Mouse (Mus musculus) lung, embryonic 15.5 days (tissue): ENCODE measurements around the gene Zpbp2. TPM values are rescaled to one million over a fixed set of nuclear protein-coding genes. Genes with fewer than 3 reads are reported as not detected.

Experiments
- ATAC-seq: fragments of 200-750 bp; cut with Nextera tagmentation; 2 replicates; pipeline ENCODE4 v1.8.0; 2017; ENCODE audit warnings: moderate number of reproducible peaks, borderline replicate concordance; ENCODE audit not compliant: low FRiP score, low TSS enrichment; ENCODE audit errors: extremely low read depth
- H3K27ac ChIP-seq: fragments of 300-500 bp; sonication (generic); 2 replicates; pipeline ENCODE4 v1.5.1; 2015; ENCODE audit warnings: moderate library complexity, mild to moderate bottlenecking, inconsistent platforms
- H3K27me3 ChIP-seq: fragments of 300-500 bp; sonication (generic); 2 replicates; pipeline ENCODE4 v1.6.1; 2015; ENCODE audit warnings: inconsistent platforms
- H3K36me3 ChIP-seq: fragments of 300-500 bp; sonication (generic); 2 replicates; pipeline ENCODE4 v1.6.1; 2015; ENCODE audit warnings: inconsistent platforms
- H3K4me1 ChIP-seq: fragments of 300-500 bp; sonication (generic); 2 replicates; pipeline ENCODE4 v1.6.1; 2015; ENCODE audit warnings: inconsistent platforms
- H3K4me2 ChIP-seq: fragments of 300-500 bp; sonication (generic); 2 replicates; pipeline ENCODE4 v1.6.1; 2015; ENCODE audit warnings: inconsistent platforms, mild to moderate bottlenecking, moderate library complexity
- H3K4me3 ChIP-seq: fragments of 300-500 bp; sonication (generic); 2 replicates; pipeline ENCODE4 v1.5.1; 2015; ENCODE audit warnings: mild to moderate bottlenecking, inconsistent platforms
- H3K9ac ChIP-seq: fragments of 300-500 bp; sonication (generic); 2 replicates; pipeline ENCODE4 v1.6.1; 2015; ENCODE audit warnings: inconsistent platforms
- H3K9me3 ChIP-seq: fragments of 300-500 bp; sonication (generic); 2 replicates; pipeline ENCODE4 v1.6.1; 2016; ENCODE audit warnings: inconsistent platforms
- WGBS: fragments of 180-500 bp; shearing (Covaris S2); methylation state at CpG from one replicate; pipeline ENCODE4 v1.1.7; 2015; 5-methylcytosine and 5-hydroxymethylcytosine counted together
- polyA plus RNA-seq: library from polyadenylated mRNA; unstranded; fragments of >200 nt; fragmentation: Nextera tagmentation; extraction: Ambion mirVana; gene quantifications from 2 replicates; pipeline ENCODE4 v1.2.1, GENCODE M21; 2015

Gene Zpbp2
- 0.14 TPM in 1 of 2 replicates, not detected in the other for polyA plus RNA-seq

DNA sequence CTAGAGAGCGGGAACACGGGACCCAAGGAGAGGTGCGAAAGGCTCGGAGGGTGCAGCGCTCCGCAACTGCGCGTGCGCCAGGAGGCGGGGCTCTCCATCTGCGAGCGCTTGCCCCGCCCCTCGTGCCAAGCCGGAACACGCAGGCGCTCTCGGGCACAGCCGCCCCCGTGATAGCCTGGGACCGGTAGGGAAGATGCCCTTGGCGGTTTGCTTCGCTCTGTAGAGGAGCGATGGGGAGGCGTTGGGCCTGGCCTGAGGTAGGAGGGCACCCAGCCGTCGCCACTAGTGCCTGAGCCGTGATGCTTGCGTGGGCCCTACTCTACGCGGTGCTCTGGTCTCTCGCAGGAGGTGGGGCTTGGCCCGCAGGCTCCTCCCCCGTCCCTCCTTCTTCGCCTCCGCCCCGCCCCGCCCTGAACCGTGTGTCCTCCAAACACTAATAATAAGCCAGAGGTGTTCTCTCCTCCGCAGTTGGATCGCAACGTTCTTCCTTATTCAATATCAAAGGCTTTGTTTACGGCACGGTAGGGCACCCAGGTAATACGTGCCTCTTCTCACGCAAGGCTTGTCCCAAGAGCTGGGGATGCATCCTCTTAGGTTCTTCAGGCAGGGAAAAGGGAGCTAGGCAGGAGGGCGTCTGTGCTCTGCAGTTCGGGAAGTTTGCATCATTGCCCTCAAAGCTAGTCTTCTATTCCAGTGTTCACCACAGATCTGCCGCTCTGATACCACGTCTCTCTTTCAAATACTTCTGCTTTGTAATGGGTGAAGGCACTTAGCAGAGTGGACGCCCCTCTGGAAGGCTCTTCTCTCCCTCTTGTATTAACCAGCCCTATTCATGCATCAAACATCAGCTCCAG lies at the start of gene Zpbp2:
TSS of gene Zpbp2 (plus strand) at position 123 of the 854 bp plus-strand sequence.
- Histone ChIP-seq H3K27ac (peak within 1 kb of the TSS; percentile 54; the same call in 1 of the 2 replicates), H3K27me3 (peaks cover 49% of the 10 kb centered on the region), H3K4me2 (peak within 1 kb of the TSS; percentile 78), H3K9me3 (no peaks in the 10 kb centered on the region), H3K4me1 (peaks cover 6% of the 10 kb centered on the region), H3K4me3 (peak within 1 kb of the TSS; percentile 78), H3K9ac (peak within 1 kb of the TSS; percentile 62), H3K36me3 (no peaks in the 10 kb centered on the region)
- WGBS: under 1% methylated on average over 49 of the region's 51 CpGs
- ATAC-seq: peak; percentile 98

DNA sequence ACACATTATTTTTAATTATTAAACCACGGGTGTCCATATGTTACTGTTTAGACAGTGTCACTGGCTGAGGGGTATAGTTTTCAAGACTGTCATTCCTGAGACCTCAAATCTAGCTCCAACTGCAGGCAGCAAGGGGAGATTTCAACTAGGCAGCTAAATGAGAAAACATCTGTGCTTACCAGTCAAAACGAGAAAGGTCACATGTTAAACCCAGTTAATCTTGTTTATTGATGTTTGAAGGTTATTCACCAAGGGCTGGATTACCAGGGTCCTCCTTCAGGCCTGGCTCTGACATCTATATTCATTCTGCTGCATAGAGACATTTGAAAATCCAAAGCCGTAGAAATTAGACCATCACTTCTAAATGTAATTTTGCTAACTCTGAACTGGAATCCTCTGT lies 46.0 kb upstream of the Zpbp2 start:
- Histone ChIP-seq H3K27me3 (no peaks in the 10 kb centered on the region), H3K4me3 (no peak overlapping the region), H3K36me3 (no peaks in the 10 kb centered on the region), H3K9ac (no peak overlapping the region), H3K27ac (no peak overlapping the region), H3K4me1 (no peaks in the 10 kb centered on the region), H3K4me2 (no peak overlapping the region), H3K9me3 (no peaks in the 10 kb centered on the region)
- ATAC-seq: no peak
- WGBS: 56% methylated on average over 3 of the region's 3 CpGs

DNA sequence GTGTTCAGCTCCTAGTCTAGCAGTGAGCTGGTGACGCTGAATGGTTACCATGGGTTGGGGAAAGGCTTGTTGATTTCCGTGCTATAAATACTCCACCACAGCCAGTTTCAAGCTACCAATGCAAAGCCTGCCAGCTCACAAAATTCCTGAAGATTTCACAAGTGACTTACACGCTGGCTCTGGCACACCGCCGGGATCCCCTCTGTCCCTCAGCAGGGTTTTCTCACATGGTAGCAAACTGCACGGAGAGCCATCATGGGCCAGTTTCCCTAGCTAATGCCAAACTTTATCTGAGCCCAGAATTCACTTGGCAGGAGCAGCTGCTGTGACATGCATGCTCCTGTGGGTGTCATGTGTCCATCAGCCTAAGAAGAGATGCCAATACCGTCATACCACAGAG lies 41.5 kb upstream of the Zpbp2 start:
- Histone ChIP-seq H3K4me3 (no peak overlapping the region), H3K9me3 (no peaks in the 10 kb centered on the region), H3K4me1 (no peaks in the 10 kb centered on the region), H3K27me3 (no peaks in the 10 kb centered on the region), H3K36me3 (no peaks in the 10 kb centered on the region), H3K4me2 (no peak overlapping the region), H3K9ac (no peak overlapping the region), H3K27ac (no peak overlapping the region)
- no peak for ATAC-seq
- WGBS: 64% methylated on average over 7 of the region's 7 CpGs

DNA sequence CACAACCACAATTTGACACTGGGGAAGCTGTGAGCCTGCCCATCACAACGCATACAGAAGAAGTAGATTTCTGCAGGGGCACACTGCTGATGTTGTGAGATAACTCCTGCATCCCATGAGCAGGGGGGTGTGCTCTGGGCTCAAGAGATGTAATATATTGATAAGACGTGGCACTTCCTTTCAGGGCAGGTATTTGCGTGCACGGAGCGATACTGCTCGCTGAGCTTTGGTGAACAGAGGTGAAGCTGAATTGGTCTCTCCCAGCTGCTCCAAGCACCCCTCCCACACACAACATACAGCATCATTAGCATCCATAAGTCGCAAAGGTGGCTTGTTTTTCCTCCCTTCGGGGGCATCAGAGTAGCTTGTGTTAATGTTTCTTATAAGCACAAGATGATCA lies 40.8 kb upstream of the Zpbp2 start:
- no peak overlapping the region for H3K9ac ChIP-seq
- no peaks in the 10 kb centered on the region for H3K9me3 ChIP-seq
- no peak overlapping the region for H3K4me2 ChIP-seq
- H3K4me3 ChIP-seq: no peak overlapping the region
- H3K36me3 ChIP-seq: no peaks in the 10 kb centered on the region
- H3K4me1 ChIP-seq: no peaks in the 10 kb centered on the region
- 76% methylated on average over 8 of the region's 8 CpGs for WGBS
- no peaks in the 10 kb centered on the region for H3K27me3 ChIP-seq
- H3K27ac ChIP-seq: no peak overlapping the region
- no peak for ATAC-seq

DNA sequence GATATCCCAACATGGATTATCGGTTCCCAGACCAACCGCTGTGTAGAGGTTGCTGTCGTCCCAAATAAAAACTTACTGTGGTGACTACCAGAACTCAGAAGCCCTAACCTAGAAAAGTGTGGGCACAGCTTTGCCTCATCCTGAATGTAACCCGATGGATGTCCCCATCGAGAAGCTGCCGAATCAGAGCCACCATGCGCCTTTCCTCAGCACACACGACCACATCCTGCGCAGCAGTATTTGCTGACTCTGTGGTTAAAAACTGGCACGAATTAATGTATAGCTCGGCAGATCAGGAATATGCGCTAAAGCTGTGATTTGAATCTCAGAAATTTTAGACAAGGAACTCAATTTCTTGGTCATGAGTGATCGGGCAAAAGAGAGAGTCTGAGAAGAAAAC lies 38.0 kb upstream of the Zpbp2 start:
- Histone ChIP-seq H3K9ac (no peak overlapping the region), H3K27me3 (no peaks in the 10 kb centered on the region), H3K4me3 (no peak overlapping the region), H3K4me2 (no peak overlapping the region), H3K9me3 (no peaks in the 10 kb centered on the region), H3K27ac (no peak overlapping the region), H3K4me1 (no peaks in the 10 kb centered on the region), H3K36me3 (no peaks in the 10 kb centered on the region)
- no peak for ATAC-seq
- WGBS: 88% methylated on average over 13 of the region's 13 CpGs

DNA sequence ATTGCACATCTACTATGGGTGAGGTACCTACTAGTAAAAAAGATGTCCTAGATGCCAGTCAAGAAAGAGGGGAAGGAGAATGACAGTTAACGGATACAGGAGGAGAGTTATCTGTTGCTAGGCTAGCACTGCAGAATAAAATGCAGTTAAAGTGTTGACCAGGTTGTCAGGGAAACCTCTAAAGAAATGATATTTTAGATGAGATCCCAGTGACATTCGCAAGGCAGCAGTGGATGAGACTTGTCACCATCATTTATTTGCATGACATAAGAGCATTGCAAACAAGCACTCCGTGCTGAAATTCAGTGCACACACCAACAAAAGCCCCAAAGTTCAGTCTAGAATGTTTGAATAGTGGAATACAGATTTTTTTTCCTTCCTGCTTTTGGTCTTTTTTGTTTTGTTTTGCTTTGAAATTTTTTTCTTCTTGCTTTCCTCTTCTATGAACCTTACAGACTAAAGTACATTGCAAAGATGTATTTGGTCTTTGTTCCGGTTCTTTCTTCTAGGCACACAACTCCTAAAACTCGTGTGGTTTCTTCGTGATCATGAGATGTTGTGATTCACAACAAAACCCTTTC lies 37.5 kb upstream of the Zpbp2 start:
- ATAC-seq: no peak
- H3K4me3 ChIP-seq: no peak overlapping the region
- no peaks in the 10 kb centered on the region for H3K9me3 ChIP-seq
- H3K27ac ChIP-seq: no peak overlapping the region
- no peaks in the 10 kb centered on the region for H3K27me3 ChIP-seq
- no peaks in the 10 kb centered on the region for H3K36me3 ChIP-seq
- no peaks in the 10 kb centered on the region for H3K4me1 ChIP-seq
- no peak overlapping the region for H3K9ac ChIP-seq
- WGBS: 67% methylated on average over 6 of the region's 6 CpGs
- H3K4me2 ChIP-seq: no peak overlapping the region

DNA sequence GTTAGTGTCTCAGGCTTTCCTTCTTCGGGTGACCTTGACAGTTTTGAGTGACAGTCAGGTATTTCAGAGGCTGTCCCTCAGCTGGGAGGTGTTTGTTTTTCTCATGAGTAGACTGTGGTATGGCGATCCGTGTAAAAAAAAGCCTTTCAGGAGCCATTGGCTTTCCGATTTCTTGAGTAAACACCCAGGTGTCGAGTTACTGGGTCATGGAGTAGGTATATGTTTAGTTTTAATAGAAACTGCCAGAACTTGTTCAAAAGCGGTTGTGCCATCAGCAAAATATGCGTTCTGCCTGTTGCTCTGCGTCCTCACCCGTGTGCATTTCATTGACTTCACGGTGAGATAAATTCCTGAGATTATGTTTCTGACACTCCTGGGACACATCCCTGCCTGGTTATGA lies 30.4 kb upstream of the Zpbp2 start:
- Histone ChIP-seq H3K4me2 (no peak overlapping the region), H3K27ac (0 out of 2 replicates have a peak overlapping the region, but pooled peaks have one; percentile 44), H3K4me1 (no peaks in the 10 kb centered on the region), H3K9me3 (no peaks in the 10 kb centered on the region), H3K27me3 (no peaks in the 10 kb centered on the region), H3K4me3 (no peak overlapping the region), H3K9ac (no peak overlapping the region), H3K36me3 (no peaks in the 10 kb centered on the region)
- WGBS: 21% methylated on average over 10 of the region's 10 CpGs
- ATAC-seq: no peak

DNA sequence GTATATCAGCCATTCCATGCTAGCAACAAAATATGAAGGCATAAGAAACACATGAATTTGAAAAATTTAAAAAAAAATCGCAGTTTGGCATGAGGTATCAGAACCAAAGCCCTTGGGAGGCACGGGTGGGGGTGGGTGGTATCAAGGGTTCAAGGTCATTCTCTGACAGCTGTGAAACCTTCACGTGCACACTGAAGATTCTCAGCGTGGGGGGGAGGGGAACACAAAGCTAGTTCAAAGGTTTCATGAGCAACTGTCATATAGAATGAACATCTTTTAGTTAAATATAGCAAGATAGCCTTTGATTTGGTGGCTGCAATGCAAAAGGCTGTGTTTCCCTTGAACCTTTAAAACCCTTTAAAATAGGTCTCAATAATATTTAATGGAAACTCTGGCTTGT lies 25.8 kb upstream of the Zpbp2 start:
- Histone ChIP-seq H3K4me2 (no peak overlapping the region), H3K27ac (no peak overlapping the region), H3K36me3 (no peaks in the 10 kb centered on the region), H3K9me3 (no peaks in the 10 kb centered on the region), H3K9ac (no peak overlapping the region), H3K4me3 (no peak overlapping the region), H3K4me1 (no peaks in the 10 kb centered on the region), H3K27me3 (no peaks in the 10 kb centered on the region)
- 45% methylated on average over 4 of the region's 4 CpGs for whole genome bisulfite sequencing
- no peak for ATAC-seq

DNA sequence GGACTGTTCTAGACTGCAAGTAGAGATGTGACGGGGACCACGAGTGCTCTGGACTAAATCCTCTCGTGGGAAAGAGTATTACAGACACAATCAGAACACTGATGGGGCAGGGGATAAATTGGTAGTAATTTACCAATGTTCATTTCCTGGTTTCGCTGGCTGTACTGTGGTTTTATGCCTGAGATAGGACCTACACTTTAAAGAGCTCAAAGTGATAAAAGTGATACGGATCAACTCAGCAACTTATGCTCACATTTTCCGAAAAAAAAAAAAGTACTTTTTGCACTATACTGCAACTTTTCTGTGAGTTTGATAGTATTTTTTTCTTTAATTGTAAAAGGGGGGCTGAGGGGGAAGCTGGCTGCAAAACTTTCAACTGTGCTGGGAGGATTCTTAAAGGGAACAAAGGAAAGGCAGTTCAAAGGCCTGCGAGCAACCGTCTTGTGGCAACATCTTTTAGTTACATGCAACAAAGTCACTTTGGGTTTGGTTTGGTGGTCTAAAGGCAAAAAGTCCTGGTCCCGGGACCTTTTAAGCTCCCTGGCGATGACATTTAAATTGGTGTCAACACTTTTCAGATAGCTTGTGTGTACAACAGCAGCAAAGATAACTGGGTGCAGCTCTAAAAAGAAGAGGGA lies 24.0 kb upstream of the Zpbp2 start:
- no peak for ATAC-seq
- Histone ChIP-seq H3K4me2 (no peak overlapping the region), H3K4me3 (no peak overlapping the region), H3K4me1 (no peaks in the 10 kb centered on the region), H3K9ac (no peak overlapping the region), H3K36me3 (no peaks in the 10 kb centered on the region), H3K27me3 (no peaks in the 10 kb centered on the region), H3K27ac (no peak overlapping the region), H3K9me3 (no peaks in the 10 kb centered on the region)
- 72% methylated on average over 10 of the region's 10 CpGs for WGBS

DNA sequence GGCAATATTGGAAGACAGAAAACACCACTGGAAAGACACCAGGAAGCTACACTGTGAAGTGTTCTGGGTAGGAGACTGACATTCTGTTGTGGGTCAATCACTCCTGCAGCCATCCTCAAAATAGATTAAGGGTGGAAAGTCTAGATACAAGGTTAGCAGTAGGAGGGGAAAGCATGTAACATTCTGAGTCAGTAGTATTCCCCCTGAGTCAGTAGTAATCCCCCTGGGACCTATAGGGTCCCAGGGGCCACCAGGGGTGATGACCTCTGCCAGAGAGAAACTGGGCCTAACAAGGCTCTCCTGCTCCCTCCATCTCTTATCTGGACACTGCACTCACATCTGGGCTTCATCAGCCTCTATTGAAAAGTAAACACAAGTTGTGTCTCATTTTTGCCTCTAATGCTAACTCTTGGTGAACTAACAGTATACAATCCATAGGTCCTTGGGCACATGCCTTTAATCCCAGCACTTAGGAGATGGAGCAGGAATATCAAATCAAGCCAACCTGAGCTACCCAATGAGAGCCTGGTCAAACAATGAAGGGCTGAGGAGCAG lies 13.3 kb upstream of the Zpbp2 start:
- H3K4me3 ChIP-seq: no peak overlapping the region
- H3K36me3 ChIP-seq: no peaks in the 10 kb centered on the region
- no peak overlapping the region for H3K4me2 ChIP-seq
- H3K4me1 ChIP-seq: no peaks in the 10 kb centered on the region
- H3K27me3 ChIP-seq: peaks cover 18% of the 10 kb centered on the region
- H3K9me3 ChIP-seq: no peaks in the 10 kb centered on the region
- ATAC-seq: no peak
- H3K27ac ChIP-seq: no peak overlapping the region
- H3K9ac ChIP-seq: no peak overlapping the region

DNA sequence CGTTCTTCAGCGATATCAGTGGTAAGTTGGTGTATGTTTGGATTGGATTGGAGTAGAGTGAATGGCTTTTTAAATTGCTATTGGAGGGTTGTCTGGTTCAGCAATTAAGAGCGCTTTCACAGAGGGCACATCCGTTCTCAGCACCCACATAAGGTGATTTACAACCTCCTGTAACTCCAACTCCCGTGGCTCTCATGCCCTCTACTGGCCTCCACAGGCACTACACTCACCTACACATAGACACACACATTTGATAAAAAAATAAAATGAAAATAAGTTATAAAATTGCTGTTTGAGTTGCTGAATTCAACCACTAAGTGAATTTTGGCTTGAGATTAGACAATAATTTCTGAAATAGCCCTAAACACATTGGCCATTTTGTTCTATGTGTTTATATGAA lies 10.6 kb upstream of the Zpbp2 start:
- Histone ChIP-seq H3K4me2 (no peak overlapping the region), H3K4me3 (no peak overlapping the region), H3K9me3 (no peaks in the 10 kb centered on the region), H3K27ac (no peak overlapping the region), H3K4me1 (peaks cover 2% of the 10 kb centered on the region), H3K36me3 (no peaks in the 10 kb centered on the region), H3K27me3 (peaks cover 34% of the 10 kb centered on the region), H3K9ac (no peak overlapping the region)
- no peak for ATAC-seq
- WGBS: 76% methylated on average over 5 of the region's 5 CpGs

DNA sequence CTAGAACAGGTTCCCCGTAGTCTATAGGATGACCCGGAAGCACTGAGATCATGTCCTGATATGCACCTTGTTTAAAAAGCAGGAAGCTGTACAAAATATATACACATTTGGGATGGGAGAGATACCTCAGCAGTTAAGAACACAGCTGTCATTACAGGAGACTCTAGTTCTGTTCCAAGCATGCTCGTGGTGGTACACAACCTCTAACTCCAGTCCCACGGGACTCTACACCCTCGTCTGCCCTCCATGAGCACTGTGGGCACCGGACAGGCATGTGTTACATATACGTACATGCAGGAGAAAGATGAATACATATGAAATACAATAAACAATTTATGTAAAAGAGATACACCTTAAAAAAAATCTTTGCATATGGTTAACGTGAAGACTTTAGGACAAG lies 8.3 kb upstream of the Zpbp2 start:
- Histone ChIP-seq H3K9me3 (no peaks in the 10 kb centered on the region), H3K4me2 (no peak overlapping the region), H3K4me3 (no peak overlapping the region), H3K4me1 (peaks cover 8% of the 10 kb centered on the region), H3K27ac (no peak overlapping the region), H3K9ac (no peak overlapping the region), H3K36me3 (no peaks in the 10 kb centered on the region), H3K27me3 (peaks cover 57% of the 10 kb centered on the region)
- 66% methylated on average over 8 of the region's 8 CpGs for WGBS
- ATAC-seq: no peak
